Mouse (Mus musculus): ENCODE data around the gene Ntf5. TPM values are rescaled to one million over a fixed set of nuclear protein-coding genes. Genes with fewer than 3 reads are reported as not detected.
A peak's percentile ranks its signal among the peaks of the same experiment; 100 is the strongest.
"Not testable (repeated sequence)": the region's sequence is repeated elsewhere in the genome, so short reads cannot be mapped to it uniquely, and the experiment has no call there.

Gene Ntf5
- polyA plus RNA-seq, 1 experiment from 2014 or later = 1.1 TPM

DNA sequence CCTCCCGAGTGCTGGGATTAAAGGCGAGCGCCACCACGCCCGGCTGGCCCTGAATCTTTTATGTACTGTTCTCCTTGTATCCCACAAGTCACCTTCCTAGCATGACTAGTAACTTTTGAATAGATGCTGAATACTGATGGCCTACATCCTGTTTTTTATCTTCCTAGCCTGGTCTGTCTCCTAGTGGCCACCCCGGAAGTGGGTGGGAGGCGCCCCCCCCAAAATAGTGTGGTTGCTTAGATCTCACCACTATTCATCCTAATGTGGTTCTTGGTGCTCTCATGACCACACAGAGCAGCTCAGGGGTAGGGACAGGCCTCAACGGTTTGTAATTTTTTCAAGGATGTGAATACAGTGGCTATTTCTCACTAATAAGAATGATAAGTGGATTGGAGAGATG is 38.9 kb upstream of the Ntf5 start:
- no peak for DNase-seq (ENCODE audit: low spot score)
- H3K36me3 ChIP-seq = peaks cover 76% of the 10 kb centered on the region
- no peak overlapping the region for H3K4me3 ChIP-seq
- H3K27me3 ChIP-seq (ENCODE audit: insufficient read depth, poor library complexity, severe bottlenecking) = peaks cover 9% of the 10 kb centered on the region
- peaks cover 21% of the 10 kb centered on the region for H3K4me1 ChIP-seq (replicated peaks)
- H3K9me3 ChIP-seq = no peaks in the 10 kb centered on the region
- 95% methylated on average over 8 of the region's 8 CpGs for WGBS
- no peak overlapping the region for H3K27ac ChIP-seq

DNA sequence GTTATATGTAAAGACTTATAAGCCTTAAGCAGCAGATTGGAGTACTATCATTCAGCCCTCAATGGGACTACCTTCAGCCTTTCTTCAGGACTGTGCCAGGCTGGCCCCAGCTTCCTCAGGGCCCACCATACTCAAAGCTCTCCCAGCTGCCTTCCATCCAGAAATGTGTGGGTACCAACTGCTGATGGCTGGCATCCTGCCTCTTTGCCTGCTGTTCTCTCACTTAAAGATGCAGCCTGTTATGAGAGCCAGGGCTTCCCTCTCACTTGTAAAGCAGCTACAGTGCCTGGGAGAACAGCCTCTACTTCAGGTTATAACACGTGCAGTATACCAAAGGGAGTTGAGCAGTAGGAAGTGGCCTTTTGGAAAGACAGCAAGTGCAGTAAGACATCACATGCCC is 37.4 kb upstream of the Ntf5 start:
- H3K9me3 ChIP-seq = no peaks in the 10 kb centered on the region
- 95% methylated on average over 1 of the region's 1 CpGs for WGBS
- no peak overlapping the region for H3K4me3 ChIP-seq
- H3K27ac ChIP-seq = no peak overlapping the region
- peaks cover 91% of the 10 kb centered on the region for H3K36me3 ChIP-seq
- H3K27me3 ChIP-seq (ENCODE audit: insufficient read depth, poor library complexity, severe bottlenecking) = no peaks in the 10 kb centered on the region
- H3K4me1 ChIP-seq (replicated peaks) = peaks cover 6% of the 10 kb centered on the region
- no peak for DNase-seq (ENCODE audit: low spot score)

DNA sequence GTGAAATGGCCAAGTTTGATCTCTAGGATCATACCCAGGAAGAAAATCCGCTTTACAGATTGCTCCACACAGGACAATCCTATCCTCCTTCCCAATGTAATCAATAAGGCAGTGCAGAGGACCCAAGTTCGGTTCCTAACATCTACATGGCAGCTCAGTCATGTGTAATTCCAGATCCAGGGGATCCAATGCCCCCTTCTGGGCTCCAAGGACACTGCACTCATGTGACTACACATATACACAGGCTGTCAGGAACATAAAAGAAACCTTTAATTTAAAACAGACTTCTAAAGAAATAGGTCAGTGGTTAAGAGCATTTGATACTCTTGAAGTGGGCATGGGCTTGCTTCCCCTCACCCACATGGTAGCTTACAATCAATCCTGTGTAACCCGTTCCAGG is 27.4 kb upstream of the Ntf5 start:
- no peak overlapping the region for H3K27ac ChIP-seq
- WGBS = 88% methylated on average over 3 of the region's 3 CpGs
- H3K36me3 ChIP-seq = peaks cover 100% of the 10 kb centered on the region

DNA sequence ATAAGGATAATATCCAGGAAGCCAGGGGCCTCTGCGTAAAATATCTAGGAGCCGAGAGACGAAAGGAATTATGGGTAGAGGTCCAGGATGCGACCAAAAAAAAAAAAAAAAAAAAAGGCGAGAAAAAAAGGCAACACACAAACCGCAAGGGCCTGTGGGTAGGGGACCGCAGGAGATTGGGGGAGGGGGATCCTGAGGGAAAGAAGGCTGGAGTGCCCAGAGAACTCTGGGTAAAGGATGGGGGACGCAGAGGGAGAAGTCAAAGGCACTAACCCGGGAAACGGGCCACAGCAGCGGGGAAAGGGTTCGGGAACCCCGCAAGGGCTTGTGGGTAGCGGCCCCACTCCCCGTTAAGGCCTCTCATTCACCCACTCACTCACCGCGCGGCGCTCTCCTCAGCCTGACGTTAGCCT is 18.4 kb upstream of the Ntf5 start:
- under 1% methylated on average over 20 of the region's 20 CpGs for WGBS
- DNase-seq (ENCODE audit: low spot score) = no peak

More for the DNA sequence above, 27.4 kb upstream of the Ntf5 start:
- Histone ChIP-seq H3K9me3 (no peaks in the 10 kb centered on the region), H3K4me3 (no peak overlapping the region), H3K27me3 (ENCODE audit: insufficient read depth, poor library complexity, severe bottlenecking) (no peaks in the 10 kb centered on the region), H3K4me1 (replicated peaks) (no peaks in the 10 kb centered on the region)
- DNase-seq (ENCODE audit: low spot score) = no peak

DNA sequence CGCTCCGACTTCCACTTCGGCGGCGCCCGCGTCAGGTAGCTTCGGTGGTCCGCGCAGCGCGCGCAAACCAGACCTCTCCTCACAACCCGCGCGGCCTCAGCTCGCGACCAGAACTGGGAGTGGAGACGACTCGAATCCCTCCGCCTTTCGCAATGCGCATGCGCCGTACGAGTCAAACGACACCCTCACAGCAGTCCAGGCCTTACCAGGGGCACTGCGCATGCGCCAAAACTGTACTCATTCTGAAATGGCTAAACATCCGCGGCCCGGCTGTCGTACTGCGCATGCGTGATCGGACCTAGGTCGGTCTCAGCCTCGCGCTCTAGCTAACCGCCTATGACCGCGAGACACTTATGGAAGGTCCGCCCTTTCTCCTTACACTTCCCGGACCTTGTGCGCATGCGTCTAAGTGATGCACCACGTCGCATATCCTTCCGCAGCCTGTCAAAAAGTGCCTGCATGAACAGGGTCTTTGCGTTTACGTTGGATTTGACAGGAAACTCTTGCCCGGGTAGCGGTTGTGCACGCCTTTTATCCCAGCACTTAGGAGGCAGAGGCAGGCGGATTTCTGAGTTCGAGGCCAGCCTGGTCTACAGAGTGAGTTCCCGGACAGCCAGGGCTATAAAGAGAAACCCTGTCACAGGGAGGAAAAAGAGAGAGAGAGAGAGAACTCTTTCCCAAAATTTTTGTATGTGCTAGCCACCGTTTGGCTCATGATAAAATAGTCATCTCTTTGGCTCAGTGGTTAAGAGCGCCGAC is 17.7 kb upstream of the Ntf5 start, which contains the start of gene Snrnp70:
Snrnp70 (minus strand) TSS at position 165 of the 759 bp plus-strand sequence.
- WGBS = under 1% methylated on average over 60 of the region's 60 CpGs

More for the DNA sequence above, 18.4 kb upstream of the Ntf5 start:
- H3K9me3 ChIP-seq = no peaks in the 10 kb centered on the region
- H3K4me3 ChIP-seq = peak overlapping the region; percentile 83
- peaks cover 46% of the 10 kb centered on the region for H3K36me3 ChIP-seq
- H3K27me3 ChIP-seq (ENCODE audit: insufficient read depth, poor library complexity, severe bottlenecking) = no peaks in the 10 kb centered on the region
- H3K27ac ChIP-seq = peak overlapping the region; percentile 99
- peaks cover 21% of the 10 kb centered on the region for H3K4me1 ChIP-seq (replicated peaks)

DNA sequence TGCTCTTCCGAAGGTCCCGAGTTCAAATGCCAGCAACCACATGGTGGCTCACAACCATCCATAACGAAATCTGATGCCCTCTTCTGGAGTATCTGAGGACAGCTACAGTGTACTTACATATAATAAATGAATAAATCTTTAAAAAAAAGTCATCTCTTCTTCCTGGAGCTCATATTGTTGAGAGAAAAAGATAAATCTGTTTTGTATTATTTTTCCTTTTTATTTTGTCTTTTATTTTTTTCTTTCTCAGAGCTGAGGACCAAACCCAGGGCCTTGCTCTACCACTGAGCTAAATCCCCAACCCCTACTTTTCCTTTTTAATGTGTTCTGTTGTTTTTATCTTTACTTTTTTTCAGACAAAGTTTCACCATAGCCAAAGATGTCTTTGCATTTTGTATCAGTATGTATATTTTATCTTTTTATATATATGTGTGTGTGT is 17.1 kb upstream of the Ntf5 start:
- not testable (repeated sequence) for H3K27me3 ChIP-seq (ENCODE audit: insufficient read depth, poor library complexity, severe bottlenecking); DNase-seq (ENCODE audit: low spot score); H3K9me3 ChIP-seq
- peaks cover 21% of the 10 kb centered on the region for H3K4me1 ChIP-seq (replicated peaks)
- WGBS = 9% methylated on average over 3 of the region's 3 CpGs
- H3K36me3 ChIP-seq = peaks cover 33% of the 10 kb centered on the region
- H3K27ac ChIP-seq = peak overlapping the region; percentile 99
- peak overlapping the region; percentile 83 for H3K4me3 ChIP-seq

More for the DNA sequence above, 17.7 kb upstream of the Ntf5 start, which contains the start of gene Snrnp70:
- Histone ChIP-seq H3K27me3 (ENCODE audit: insufficient read depth, poor library complexity, severe bottlenecking) (no peaks in the 10 kb centered on the region), H3K27ac (peak within 1 kb of the TSS; percentile 99), H3K4me3 (peak within 1 kb of the TSS; percentile 83), H3K36me3 (peaks cover 39% of the 10 kb centered on the region), H3K9me3 (no peaks in the 10 kb centered on the region), H3K4me1 (replicated peaks) (peaks cover 21% of the 10 kb centered on the region)
- peak; percentile 100 for DNase-seq (ENCODE audit: low spot score)

DNA sequence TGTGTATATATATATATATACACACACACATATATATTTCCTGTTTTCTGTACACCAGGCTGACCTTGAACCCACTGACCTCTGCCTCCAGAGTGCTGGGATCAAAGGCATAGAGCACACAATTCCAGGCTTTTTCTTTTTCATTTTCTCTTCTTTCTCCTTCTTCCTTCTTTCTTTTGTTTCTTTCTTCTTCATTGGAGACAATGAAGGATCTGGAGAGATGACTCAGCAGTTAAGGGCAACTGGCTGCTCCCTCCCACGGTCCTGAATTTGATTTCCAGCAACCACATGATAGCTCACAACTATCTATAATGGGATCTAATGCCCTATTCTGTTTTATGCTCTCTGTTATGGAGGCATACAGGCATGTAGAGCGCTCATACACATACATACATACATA is 16.7 kb upstream of the Ntf5 start:
- no peak overlapping the region for H3K27ac ChIP-seq
- DNase-seq (ENCODE audit: low spot score) = no peak
- H3K4me3 ChIP-seq = no peak overlapping the region
- H3K27me3 ChIP-seq (ENCODE audit: insufficient read depth, poor library complexity, severe bottlenecking) = no peaks in the 10 kb centered on the region
- no peaks in the 10 kb centered on the region for H3K9me3 ChIP-seq
- WGBS = 81% methylated on average over 2 of the region's 2 CpGs
- peaks cover 21% of the 10 kb centered on the region for H3K4me1 ChIP-seq (replicated peaks)
- peaks cover 29% of the 10 kb centered on the region for H3K36me3 ChIP-seq

DNA sequence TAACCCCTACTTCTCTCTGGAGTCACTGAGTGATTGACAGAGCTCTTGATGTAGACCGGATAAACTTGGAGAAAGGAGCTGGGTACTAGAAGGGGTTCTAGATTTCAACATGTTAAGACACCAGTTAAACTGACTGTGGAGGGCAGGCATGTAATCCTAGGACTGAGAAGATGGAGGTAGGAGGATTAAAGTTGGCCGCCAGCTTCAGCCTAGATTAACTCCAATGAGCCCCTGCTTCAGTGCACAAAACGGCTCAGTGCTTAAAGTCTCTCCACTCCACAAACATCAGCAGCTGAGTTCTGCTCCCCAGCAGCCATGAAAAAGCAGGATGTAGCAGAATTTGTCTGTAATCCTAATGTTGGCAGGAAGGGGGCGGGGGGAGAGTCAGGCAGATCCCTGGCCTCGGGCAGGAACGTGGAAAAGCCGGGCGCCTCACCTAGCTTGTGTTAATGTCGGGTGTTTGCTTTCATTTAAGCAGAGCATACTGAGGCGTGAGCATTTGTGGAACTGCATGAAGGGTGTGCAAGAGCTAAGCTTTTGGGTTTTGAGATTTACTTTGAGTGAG is 11.9 kb upstream of the Ntf5 start:
- peaks cover 18% of the 10 kb centered on the region for H3K27me3 ChIP-seq (ENCODE audit: insufficient read depth, poor library complexity, severe bottlenecking)
- H3K36me3 ChIP-seq = no peaks in the 10 kb centered on the region
- no peaks in the 10 kb centered on the region for H3K9me3 ChIP-seq
- WGBS = 83% methylated on average over 10 of the region's 10 CpGs
- peaks cover 14% of the 10 kb centered on the region for H3K4me1 ChIP-seq (replicated peaks)
- H3K4me3 ChIP-seq = no peak overlapping the region
- DNase-seq (ENCODE audit: low spot score) = no peak
- H3K27ac ChIP-seq = no peak overlapping the region

DNA sequence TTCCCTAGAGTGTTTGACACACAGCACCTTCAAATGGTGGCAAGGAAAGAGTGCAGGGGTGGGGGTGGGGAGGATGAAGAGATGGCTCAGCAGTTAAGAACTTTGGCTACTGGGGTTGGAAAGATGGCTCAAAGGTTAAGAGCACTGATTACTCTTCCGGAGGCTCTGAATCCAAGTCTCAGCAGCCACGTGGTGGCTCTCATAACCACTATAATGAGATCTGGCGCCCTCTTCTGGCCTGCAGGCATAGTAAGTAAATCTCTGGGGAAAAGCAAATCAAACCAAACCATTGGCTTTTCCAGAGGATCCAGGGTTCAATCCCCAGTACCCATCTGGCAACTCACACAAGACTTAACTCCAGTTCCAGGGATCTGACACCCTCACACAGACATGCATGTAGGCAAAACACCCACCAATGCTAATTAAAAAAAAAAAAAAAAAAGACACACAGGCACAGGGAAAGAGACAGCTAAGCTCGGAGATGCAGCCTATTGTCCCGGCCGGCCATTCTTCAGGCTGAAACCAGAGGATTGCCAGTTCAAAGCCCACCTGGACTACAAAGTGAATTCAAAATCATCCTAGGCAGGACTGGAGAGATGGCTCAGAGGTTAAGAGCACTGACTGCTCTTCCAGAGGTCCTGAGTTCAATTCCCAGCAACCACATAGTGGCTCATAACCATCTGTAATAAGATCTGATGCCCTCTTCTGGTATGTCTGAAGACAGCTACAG is 9.8 kb upstream of the Ntf5 start:
- Histone ChIP-seq H3K27me3 (ENCODE audit: insufficient read depth, poor library complexity, severe bottlenecking) (peaks cover 39% of the 10 kb centered on the region), H3K4me1 (replicated peaks) (peaks cover 17% of the 10 kb centered on the region), H3K27ac (no peak overlapping the region), H3K9me3 (no peaks in the 10 kb centered on the region), H3K4me3 (no peak overlapping the region), H3K36me3 (no peaks in the 10 kb centered on the region)
- DNase-seq (ENCODE audit: low spot score) = peak; percentile 71
- WGBS = 44% methylated on average over 6 of the region's 6 CpGs

DNA sequence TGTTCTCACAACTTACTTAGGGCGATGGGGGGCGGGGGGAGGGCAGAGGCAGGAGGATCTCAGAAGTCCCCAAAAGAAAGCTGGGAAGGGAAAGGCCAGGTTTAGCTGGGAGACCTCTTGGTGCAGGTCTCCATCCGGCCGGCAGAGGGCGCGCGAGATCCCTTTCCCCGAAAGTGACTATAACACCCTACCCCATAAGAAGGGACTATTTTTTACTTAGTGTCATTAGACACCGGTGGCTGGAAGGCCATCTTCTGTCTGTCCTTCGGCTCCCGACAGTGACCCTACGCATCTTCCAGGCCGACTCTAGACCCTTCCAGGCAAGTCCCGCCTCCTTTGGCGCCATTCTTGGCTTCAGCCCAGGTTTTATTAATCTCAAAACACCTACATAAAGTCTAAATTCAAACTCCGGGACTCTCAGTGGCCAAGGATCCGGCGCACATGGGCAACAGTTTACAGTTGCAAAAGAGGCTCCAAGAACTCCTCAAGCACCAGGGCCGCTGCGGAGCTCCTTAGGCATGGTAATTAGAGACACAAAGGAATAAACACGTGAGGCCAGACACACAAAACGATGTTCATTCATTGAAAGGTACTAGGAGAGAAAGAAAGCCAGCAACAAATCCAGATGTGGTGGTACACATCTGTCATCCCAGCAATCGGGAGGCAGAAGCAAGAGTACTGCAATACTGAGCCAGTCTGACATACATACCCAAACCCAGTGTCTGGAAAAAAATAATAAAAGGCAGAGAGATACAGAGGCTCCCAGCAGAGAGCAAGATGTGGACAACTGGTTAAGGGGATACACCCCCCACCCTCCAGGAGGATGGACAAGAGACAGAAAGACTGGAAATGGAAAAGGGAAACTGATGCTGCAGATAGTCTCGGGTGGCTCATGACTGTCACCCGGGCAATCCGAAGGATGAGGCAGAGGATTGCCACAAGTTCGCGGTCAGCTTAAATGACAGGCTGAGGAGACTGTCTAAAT is 8.1 kb upstream of the Ntf5 start, which contains the start of gene Kcna7:
Kcna7 (plus strand) TSS at position 563 of the 985 bp plus-strand sequence.
- Histone ChIP-seq H3K4me1 (replicated peaks) (peaks cover 17% of the 10 kb centered on the region), H3K4me3 (peak within 1 kb of the TSS; percentile 45), H3K9me3 (no peaks in the 10 kb centered on the region), H3K36me3 (no peaks in the 10 kb centered on the region), H3K27ac (no peak within 1 kb of the TSS), H3K27me3 (ENCODE audit: insufficient read depth, poor library complexity, severe bottlenecking) (peaks cover 56% of the 10 kb centered on the region)
- 12% methylated on average over 28 of the region's 28 CpGs for WGBS
- DNase-seq (ENCODE audit: low spot score) = peak; percentile 66

DNA sequence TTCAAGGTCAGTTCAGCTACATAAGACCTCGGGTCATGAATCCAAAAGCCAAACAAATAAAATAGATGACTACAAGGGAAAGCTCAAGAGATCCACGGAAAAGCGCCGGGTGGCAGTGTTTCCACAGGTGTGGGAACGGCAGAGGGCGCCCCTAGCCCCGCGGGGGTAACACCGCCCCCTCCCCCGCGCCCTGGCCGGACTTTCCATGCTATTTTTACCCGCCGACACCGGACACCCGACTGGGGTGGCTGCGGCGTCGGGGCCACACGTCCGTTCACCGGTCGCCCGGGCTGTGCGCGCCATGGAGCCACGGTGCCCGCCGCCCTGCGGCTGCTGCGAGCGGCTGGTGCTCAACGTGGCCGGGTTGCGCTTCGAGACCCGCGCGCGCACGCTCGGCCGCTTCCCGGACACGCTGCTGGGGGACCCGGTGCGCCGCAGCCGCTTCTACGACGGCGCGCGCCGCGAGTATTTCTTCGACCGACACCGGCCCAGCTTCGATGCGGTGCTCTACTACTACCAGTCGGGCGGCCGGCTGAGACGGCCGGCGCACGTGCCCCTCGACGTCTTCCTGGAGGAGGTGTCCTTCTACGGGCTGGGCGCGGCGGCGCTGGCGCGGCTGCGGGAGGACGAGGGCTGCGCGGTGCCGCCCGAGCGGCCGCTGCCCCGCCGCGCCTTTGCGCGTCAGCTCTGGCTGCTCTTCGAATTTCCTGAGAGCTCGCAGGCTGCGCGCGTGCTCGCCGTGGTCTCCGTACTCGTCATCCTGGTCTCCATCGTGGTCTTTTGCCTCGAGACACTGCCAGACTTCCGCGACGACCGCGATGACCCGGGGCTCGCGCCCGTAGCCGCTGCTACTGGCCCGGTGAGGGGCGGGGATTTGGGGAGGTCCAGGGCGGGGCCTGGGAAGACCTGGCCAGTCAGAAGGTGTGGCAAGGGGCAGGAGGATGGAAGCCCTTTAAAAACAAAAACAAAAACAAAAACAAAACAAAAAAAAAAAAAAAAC is 7.0 kb upstream of the Ntf5 start:
- 3% methylated on average over 114 of the region's 114 CpGs for WGBS
- no peak overlapping the region for H3K27ac ChIP-seq
- no peaks in the 10 kb centered on the region for H3K9me3 ChIP-seq

More for the DNA sequence above, 7.0 kb upstream of the Ntf5 start:
- Histone ChIP-seq H3K4me1 (replicated peaks) (peaks cover 17% of the 10 kb centered on the region), H3K4me3 (peak overlapping the region; percentile 45), H3K36me3 (no peaks in the 10 kb centered on the region), H3K27me3 (ENCODE audit: insufficient read depth, poor library complexity, severe bottlenecking) (peaks cover 67% of the 10 kb centered on the region)
- peak; percentile 23 for DNase-seq (ENCODE audit: low spot score)
